Mouse (Mus musculus) urinary bladder, postnatal 10 days (tissue): ENCODE data around the gene Pfkm.

Experiments used
- DNase-seq: peaks from one replicate; pipeline ENCODE4 v3.0.0; 2022; ENCODE audit warnings: low spot score

Pfkm gene

GRCm38 (mm10) chr15:98139763-98140162 is 47.4 kb downstream of the Pfkm start:
- DNase-seq: no peak

GRCm38 (mm10) chr15:98140809-98141208 is 48.4 kb downstream of the Pfkm start:
- no peak for DNase-seq

- DNase-seq: no peak
Observed at GRCm38 (mm10) chr15:98142515-98142914, 50.1 kb downstream of the Pfkm start.

- no peak for DNase-seq
Observed at GRCm38 (mm10) chr15:98144861-98145507, 52.6 kb downstream of the Pfkm start.

- peak; percentile 68 for DNase-seq
Observed at GRCm38 (mm10) chr15:98145559-98146181, 53.3 kb downstream of the Pfkm start.

GRCm38 (mm10) chr15:98148356-98148755 is 56.0 kb downstream of the Pfkm start:
- no peak for DNase-seq

- DNase-seq: no peak
Observed at GRCm38 (mm10) chr15:98149166-98149602, 56.8 kb downstream of the Pfkm start.

GRCm38 (mm10) chr15:98152916-98153315 is 60.5 kb downstream of the Pfkm start:
- DNase-seq: no peak

GRCm38 (mm10) chr15:98153625-98154024 is 61.2 kb downstream of the Pfkm start:
- no peak for DNase-seq

GRCm38 (mm10) chr15:98154146-98154545 is 61.8 kb downstream of the Pfkm start:
- no peak for DNase-seq

- no peak for DNase-seq
Observed at GRCm38 (mm10) chr15:98154631-98155030, 62.2 kb downstream of the Pfkm start.

GRCm38 (mm10) chr15:98155272-98155671 is 62.9 kb downstream of the Pfkm start:
- no peak for DNase-seq

- DNase-seq: no peak
Observed at GRCm38 (mm10) chr15:98155944-98156343, 63.6 kb downstream of the Pfkm start.

GRCm38 (mm10) chr15:98157253-98157652 is 64.9 kb downstream of the Pfkm start:
- no peak for DNase-seq

- no peak for DNase-seq
Observed at GRCm38 (mm10) chr15:98161026-98161805, 68.8 kb downstream of the Pfkm start.

- no peak for DNase-seq
Observed at GRCm38 (mm10) chr15:98162561-98162960, 70.2 kb downstream of the Pfkm start.

GRCm38 (mm10) chr15:98165525-98165924 is 73.1 kb downstream of the Pfkm start, which contains the start of gene Asb8:
Gene Asb8, minus strand, starts transcription at chr15:98165625.
- DNase-seq: no peak

- no peak for DNase-seq
Observed at GRCm38 (mm10) chr15:98166963-98167644, 74.7 kb downstream of the Pfkm start, which contains the start of gene Ccdc184. Gene Ccdc184, plus strand, starts transcription at chr15:98167158.

- no peak for DNase-seq
Observed at GRCm38 (mm10) chr15:98167645-98168621, 75.5 kb downstream of the Pfkm start.

- DNase-seq: no peak
Observed at GRCm38 (mm10) chr15:98168622-98169004, 76.2 kb downstream of the Pfkm start.

GRCm38 (mm10) chr15:98170365-98170764 is 78.0 kb downstream of the Pfkm start:
- no peak for DNase-seq
